Mouse (Mus musculus) cerebellum, adult 9-11 months (tissue): ENCODE results near the gene Gcn1l1.
A peak's percentile ranks its signal among the peaks of the same experiment; 100 is the strongest.

ENCODE experiments used
- DNase-seq: peaks from one replicate; pipeline ENCODE4 v3.0.0; 2022

Gcn1l1 gene

GRCm38 (mm10) chr5:115619690-115620089, 54.6 kb downstream of the Gcn1l1 start:
- no peak for DNase-seq

GRCm38 (mm10) chr5:115622686-115623085, 57.6 kb downstream of the Gcn1l1 start:
- no peak for DNase-seq

DNA sequence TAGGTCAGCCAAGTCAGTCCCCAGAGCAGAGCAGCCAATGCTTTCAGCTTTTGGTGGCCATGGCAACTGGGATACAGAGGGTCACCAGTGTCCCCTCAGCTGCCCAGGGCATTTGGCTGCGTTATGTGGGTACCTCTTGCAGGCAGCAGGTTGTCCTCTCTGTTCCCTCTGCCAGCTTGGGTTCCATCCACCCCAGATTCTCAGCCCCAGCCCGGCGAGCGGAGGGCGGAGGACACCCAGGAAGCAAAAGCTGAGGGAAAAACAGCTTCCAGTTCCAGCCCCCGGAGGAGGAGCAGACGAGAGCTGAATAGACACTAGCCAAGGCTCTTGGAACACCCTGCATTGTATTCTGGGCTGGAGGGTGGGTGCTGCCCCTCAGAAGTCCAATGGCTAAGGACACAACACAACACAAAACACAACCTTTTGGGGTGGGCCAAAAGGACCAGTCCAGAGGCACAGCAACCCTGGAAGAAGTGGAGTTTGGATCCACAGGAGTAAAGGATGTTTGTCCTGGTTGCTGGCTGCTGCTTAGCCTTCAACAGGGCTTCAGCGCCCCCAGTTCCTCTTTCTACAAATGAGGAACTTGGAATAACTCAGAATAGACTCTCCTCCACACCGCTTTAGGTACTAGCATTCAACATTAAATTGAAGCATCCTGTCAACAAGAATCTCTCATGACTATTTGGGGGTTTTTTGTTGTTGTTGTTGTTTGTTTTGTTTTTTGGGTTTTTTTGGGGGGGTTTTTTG, 58.8 kb downstream of the Gcn1l1 start:
- no peak for DNase-seq

GRCm38 (mm10) chr5:115626237-115626886, 61.3 kb downstream of the Gcn1l1 start:
- no peak for DNase-seq

DNA sequence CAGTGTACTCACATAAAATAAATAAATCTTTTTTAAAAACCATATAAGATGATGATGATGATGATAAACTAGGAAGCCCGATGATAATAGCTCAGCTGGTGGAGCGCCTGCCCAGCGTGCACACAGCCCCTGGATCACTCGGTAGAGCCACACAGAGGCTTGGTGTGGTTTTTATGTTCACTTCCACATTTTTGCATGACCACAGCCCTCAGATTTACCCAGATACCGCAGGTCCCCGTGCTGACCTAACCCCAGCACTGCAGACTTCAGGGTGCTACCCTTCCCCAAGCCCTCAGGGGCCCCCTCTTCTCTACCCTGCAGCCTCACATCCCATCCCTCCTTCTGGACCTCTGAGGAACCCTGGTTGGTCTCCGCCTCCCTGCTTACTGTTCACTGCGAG, 63.0 kb downstream of the Gcn1l1 start:
- no peak for DNase-seq

- DNase-seq: no peak
Observed at GRCm38 (mm10) chr5:115629672-115630071, 64.6 kb downstream of the Gcn1l1 start.

GRCm38 (mm10) chr5:115630291-115630690, 65.2 kb downstream of the Gcn1l1 start:
- no peak for DNase-seq

GRCm38 (mm10) chr5:115631505-115632357, 66.7 kb downstream of the Gcn1l1 start, which contains the start of gene Rab35:
Gene Rab35 (plus strand): TSS chr5:115631908.
- DNase-seq: peak; percentile 96

DNA sequence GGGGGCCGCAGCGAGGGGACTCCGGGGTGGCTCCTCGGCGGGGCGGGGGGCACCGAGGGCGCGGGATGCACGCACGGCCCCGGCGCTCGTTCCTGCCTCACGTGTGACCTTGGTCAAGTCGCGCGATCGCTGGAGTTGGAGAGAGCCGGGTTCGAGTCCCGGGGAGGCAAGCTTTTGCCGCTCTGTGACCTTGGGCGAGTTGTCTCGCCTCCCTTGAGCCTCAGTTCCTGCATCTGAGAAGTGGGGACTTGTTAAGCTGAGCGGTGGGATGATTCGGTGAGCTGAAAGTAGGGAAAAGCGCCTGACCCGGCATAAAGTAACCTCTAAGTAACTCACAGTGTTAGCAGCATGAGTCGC, 67.3 kb downstream of the Gcn1l1 start:
- peak; percentile 59 for DNase-seq

- no peak for DNase-seq
Observed at GRCm38 (mm10) chr5:115633060-115633459, 68.0 kb downstream of the Gcn1l1 start.

DNA sequence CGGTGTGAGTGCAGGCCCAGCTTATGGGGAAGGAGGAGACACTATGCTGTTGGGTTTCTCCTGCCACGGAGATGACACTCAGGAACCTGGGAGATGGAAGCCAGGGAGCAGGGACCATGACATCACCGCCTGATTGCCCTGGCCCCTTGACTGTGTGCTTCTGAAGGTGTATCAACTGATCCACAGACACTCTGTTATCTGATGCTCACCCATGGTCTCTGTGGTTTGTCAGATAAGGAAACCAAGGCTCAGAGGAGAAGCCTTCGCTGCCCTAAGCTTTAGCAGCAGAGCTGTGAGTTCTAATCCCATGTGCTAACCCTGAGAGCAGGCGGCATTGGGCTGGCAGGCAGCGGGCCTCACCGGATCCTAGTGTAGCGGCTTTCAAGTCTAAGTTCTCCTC, 69.0 kb downstream of the Gcn1l1 start:
- DNase-seq: no peak

DNA sequence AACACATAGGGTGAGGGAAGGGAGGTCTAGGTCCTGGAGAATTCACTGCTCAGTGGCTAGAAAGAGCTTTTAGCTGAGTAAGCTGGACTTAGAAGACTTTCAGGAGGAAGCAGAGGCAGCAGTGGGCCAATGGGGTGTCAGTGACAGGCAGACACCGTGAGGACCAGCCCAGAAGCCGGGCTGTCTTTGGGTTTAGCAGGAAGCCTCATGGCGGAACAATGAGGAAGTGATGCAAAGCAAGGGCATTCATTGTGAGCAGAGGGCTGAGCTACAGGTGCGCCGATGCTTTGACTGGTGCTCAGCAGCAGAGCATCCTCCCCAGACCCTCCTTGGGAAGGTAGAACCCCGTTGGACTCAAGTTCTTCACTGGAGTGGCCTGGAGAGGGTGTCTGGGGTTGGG, 70.5 kb downstream of the Gcn1l1 start:
- DNase-seq: no peak

- DNase-seq: no peak
Observed at GRCm38 (mm10) chr5:115644192-115644591, 79.1 kb downstream of the Gcn1l1 start.

DNA sequence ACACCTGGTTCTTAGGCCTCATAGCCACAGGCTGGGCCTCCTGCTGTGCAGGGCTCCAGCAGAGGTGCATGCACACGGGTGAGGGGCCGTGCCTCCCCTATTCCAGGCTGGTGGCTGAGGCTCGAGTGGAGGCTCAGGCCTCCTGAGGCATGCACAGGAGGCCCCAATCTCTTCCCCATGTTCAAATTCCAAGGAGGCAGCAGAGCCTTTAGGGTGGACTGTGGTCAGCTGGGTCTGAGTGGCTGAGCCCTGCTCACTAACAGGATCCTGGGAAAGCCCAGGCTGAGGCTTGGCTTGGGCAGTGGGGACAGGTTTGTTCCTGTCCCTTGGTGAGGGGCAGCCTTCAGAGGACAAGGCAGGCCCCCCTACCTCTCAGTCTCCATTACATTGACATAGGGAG, 83.8 kb downstream of the Gcn1l1 start:
- DNase-seq: no peak

DNA sequence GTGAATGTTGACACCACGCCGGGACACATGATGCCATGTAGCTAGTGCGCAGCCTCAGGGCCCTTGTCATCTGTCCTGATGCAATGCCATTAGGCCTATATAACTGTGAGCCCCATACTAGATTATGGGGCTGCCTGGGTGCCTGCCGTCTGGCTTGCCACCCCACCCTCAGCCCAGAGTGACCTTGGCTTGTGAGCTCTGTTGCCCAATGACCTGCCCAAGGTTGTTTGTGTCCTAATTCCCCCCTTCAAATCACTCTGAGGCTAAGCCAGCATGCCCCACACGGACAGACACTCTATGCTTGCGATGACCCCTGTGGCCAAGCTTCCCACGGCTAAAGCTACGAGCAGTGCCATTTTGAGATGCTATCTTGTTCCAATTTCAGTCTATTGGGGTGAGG, 84.6 kb downstream of the Gcn1l1 start:
- DNase-seq: no peak

GRCm38 (mm10) chr5:115650885-115651284, 85.8 kb downstream of the Gcn1l1 start:
- DNase-seq: no peak

- DNase-seq: no peak
Observed at GRCm38 (mm10) chr5:115651821-115652220, 86.8 kb downstream of the Gcn1l1 start.

GRCm38 (mm10) chr5:115652681-115653575, 87.9 kb downstream of the Gcn1l1 start:
- DNase-seq: peak; percentile 100

DNA sequence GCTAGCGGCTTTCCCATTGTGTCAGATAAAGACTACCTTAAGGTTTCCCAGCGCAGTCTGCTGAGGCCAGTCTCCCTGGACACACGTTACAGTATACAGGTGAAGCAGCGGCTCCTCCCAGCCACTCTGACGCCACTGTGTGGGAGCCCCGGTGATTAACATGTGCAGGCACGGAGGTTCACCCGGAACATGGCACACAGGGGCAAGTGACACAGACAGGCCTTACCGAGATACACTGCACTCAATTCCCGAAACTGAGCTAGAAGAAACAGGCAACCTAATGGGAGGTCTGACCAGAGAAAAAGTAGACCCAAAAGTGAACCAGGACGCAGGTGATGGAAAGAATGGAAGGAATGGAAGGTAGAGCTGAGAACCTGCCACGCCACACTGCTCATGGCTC, 88.7 kb downstream of the Gcn1l1 start:
- no peak for DNase-seq

- DNase-seq: no peak
Observed at GRCm38 (mm10) chr5:115656677-115657076, 91.6 kb downstream of the Gcn1l1 start.

DNA sequence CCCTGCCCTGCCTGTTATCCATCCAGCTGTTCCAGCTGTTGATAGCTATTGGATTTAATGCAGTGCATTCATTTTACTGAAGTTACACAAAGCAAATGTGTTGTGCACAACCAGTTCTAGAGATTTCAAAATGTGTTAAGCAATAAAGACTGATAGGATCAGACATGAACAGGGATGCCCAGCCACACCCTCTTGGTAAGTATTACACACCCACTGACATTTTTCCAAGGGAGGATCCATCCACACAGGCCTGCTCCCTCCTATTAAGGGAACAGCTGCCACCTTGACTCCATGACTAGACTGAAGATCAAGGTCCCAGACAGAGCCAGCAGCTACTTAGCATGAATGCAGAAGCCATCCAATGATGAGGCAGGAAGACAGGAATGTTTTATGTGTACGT, 92.2 kb downstream of the Gcn1l1 start:
- no peak for DNase-seq

- DNase-seq: no peak
Observed at GRCm38 (mm10) chr5:115658352-115658751, 93.3 kb downstream of the Gcn1l1 start.

DNA sequence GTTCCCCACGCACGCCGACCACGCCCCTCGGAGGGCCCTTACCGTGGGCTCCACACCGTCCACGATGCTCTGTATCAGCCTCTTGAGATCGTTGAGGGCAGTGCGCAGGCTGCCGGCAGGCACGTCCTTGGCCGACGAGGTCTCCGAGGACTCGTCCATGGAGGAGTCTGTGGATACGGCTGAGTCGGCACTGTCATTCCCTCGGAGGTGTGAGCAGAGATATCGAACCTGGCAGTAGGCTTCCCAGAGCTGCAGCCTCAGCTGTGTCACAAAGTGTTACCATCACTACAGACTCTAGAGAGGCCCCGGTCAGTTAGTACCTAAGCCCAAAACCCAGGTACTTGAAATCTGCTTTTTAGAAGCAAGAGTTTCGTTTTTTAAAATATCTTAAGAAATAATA, 97.6 kb downstream of the Gcn1l1 start:
- no peak for DNase-seq
